Mouse (Mus musculus) hindbrain, embryonic 16.5 days (tissue): ENCODE measurements around the gene Xirp2. TPM values are rescaled to one million over a fixed set of nuclear protein-coding genes. Genes with fewer than 3 reads are reported as not detected.

Experiments used
- ATAC-seq: fragments of 200-750 bp; cut with Nextera tagmentation; 2 replicates; pipeline ENCODE4 v1.8.0; 2017; ENCODE audit warnings: moderate TSS enrichment, moderate library complexity
- H3K27ac ChIP-seq: fragments of 300-500 bp; sonication (generic); 2 replicates; pipeline ENCODE4 v1.5.1; 2014; ENCODE audit warnings: low read depth, mild to moderate bottlenecking, control low read depth, low read length, moderate library complexity
- H3K27me3 ChIP-seq: fragments of 300-500 bp; sonication (generic); replicated peaks from 2 replicates; pipeline ENCODE4 v1.6.1; 2014; ENCODE audit warnings: low read length; ENCODE audit not compliant: control insufficient read depth, insufficient read depth
- H3K36me3 ChIP-seq: fragments of 300-500 bp; sonication (generic); 2 replicates; pipeline ENCODE4 v1.6.1; 2014; ENCODE audit warnings: mild to moderate bottlenecking, low read length, moderate library complexity, mixed read lengths; ENCODE audit not compliant: control insufficient read depth, insufficient read depth
- H3K4me1 ChIP-seq: fragments of 300-500 bp; sonication (generic); 2 replicates; pipeline ENCODE4 v1.6.1; 2014; ENCODE audit warnings: low read depth, low read length; ENCODE audit not compliant: control insufficient read depth, insufficient read depth
- H3K4me2 ChIP-seq: fragments of 300-500 bp; sonication (generic); 2 replicates; pipeline ENCODE4 v1.6.1; 2014; ENCODE audit warnings: mild to moderate bottlenecking, low read length, control low read depth, moderate library complexity
- H3K4me3 ChIP-seq: fragments of 300-500 bp; sonication (generic); 2 replicates; pipeline ENCODE4 v1.5.1; 2014; ENCODE audit warnings: mild to moderate bottlenecking, low read length, control low read depth, moderate library complexity
- H3K9ac ChIP-seq: fragments of 300-500 bp; sonication (generic); 2 replicates; pipeline ENCODE4 v1.6.1; 2014; ENCODE audit warnings: low read depth, mild to moderate bottlenecking, control low read depth, low read length, moderate library complexity
- H3K9me3 ChIP-seq: fragments of 300-500 bp; sonication (generic); 2 replicates; pipeline ENCODE4 v1.6.1; 2014; ENCODE audit warnings: mild to moderate bottlenecking, low read length, moderate library complexity; ENCODE audit not compliant: control insufficient read depth
- WGBS: fragments of 180-500 bp; shearing (Covaris S2); extraction: QIAGEN DNeasy Blood & Tissue Kit; methylation state at CpG from one replicate; pipeline ENCODE4 v1.1.7; 2014; 5-methylcytosine and 5-hydroxymethylcytosine counted together
- polyA plus RNA-seq: library from polyadenylated mRNA; unstranded; fragments of >200 nt; fragmentation: Nextera tagmentation; extraction: Ambion mirVana; gene quantifications from 2 replicates; pipeline ENCODE4 v1.2.1, GENCODE M21; 2015

Xirp2 gene
- polyA plus RNA-seq, 1 experiment from 2014 or later = not detected

GRCm38 (mm10) chr2:67539426-67539825, 93.6 kb downstream of the Xirp2 start:
- no peak overlapping the region for H3K27ac ChIP-seq
- H3K9ac ChIP-seq = no peak overlapping the region
- H3K4me2 ChIP-seq = no peak overlapping the region
- H3K4me1 ChIP-seq = no peaks in the 10 kb centered on the region
- 83% methylated on average over 6 of the region's 6 CpGs for WGBS
- no peaks in the 10 kb centered on the region for H3K9me3 ChIP-seq
- no peaks in the 10 kb centered on the region for H3K27me3 ChIP-seq
- ATAC-seq = no peak
- no peak overlapping the region for H3K4me3 ChIP-seq
- H3K36me3 ChIP-seq = no peaks in the 10 kb centered on the region

- ATAC-seq = no peak
- H3K9ac ChIP-seq = no peak overlapping the region
- no peaks in the 10 kb centered on the region for H3K4me1 ChIP-seq
Measured at GRCm38 (mm10) chr2:67541957-67542696, 96.3 kb downstream of the Xirp2 start.

GRCm38 (mm10) chr2:67544426-67544825, 98.6 kb downstream of the Xirp2 start:
- Histone ChIP-seq H3K4me2 (no peak overlapping the region), H3K4me1 (no peaks in the 10 kb centered on the region), H3K27ac (no peak overlapping the region), H3K36me3 (no peaks in the 10 kb centered on the region), H3K9me3 (no peaks in the 10 kb centered on the region), H3K4me3 (no peak overlapping the region), H3K27me3 (no peaks in the 10 kb centered on the region), H3K9ac (no peak overlapping the region)
- 72% methylated on average over 8 of the region's 8 CpGs for WGBS
- no peak for ATAC-seq

More at GRCm38 (mm10) chr2:67541957-67542696, 96.3 kb downstream of the Xirp2 start:
- WGBS = 39% methylated on average over 11 of the region's 11 CpGs
- no peaks in the 10 kb centered on the region for H3K27me3 ChIP-seq
- no peak overlapping the region for H3K27ac ChIP-seq
- H3K4me2 ChIP-seq = peak overlapping the region; percentile 23
- H3K36me3 ChIP-seq = no peaks in the 10 kb centered on the region
- H3K9me3 ChIP-seq = no peaks in the 10 kb centered on the region
- no peak overlapping the region for H3K4me3 ChIP-seq

- Histone ChIP-seq H3K36me3 (no peaks in the 10 kb centered on the region), H3K4me1 (peaks cover 13% of the 10 kb centered on the region), H3K4me2 (peak overlapping the region; percentile 98), H3K9me3 (no peaks in the 10 kb centered on the region), H3K27ac (peak overlapping the region; percentile 98), H3K27me3 (no peaks in the 10 kb centered on the region), H3K9ac (peak overlapping the region; percentile 89), H3K4me3 (peak overlapping the region; percentile 82)
- WGBS = 3% methylated on average over 23 of the region's 23 CpGs
- ATAC-seq = peak; percentile 90
Measured at GRCm38 (mm10) chr2:67564851-67565479, 119.2 kb downstream of the Xirp2 start.

GRCm38 (mm10) chr2:67565480-67566331, 119.9 kb downstream of the Xirp2 start, which contains the start of gene B3galt1:
Gene B3galt1, plus strand, starts transcription at chr2:67565871.
- peak; percentile 98 for ATAC-seq
- no peaks in the 10 kb centered on the region for H3K27me3 ChIP-seq
- peak within 1 kb of the TSS; percentile 98 for H3K27ac ChIP-seq
- H3K4me1 ChIP-seq = peaks cover 13% of the 10 kb centered on the region
- no peaks in the 10 kb centered on the region for H3K36me3 ChIP-seq
- H3K9me3 ChIP-seq = no peaks in the 10 kb centered on the region
- under 1% methylated on average over 44 of the region's 83 CpGs for WGBS
- H3K4me3 ChIP-seq = peak within 1 kb of the TSS; percentile 82
- H3K4me2 ChIP-seq = peak within 1 kb of the TSS; percentile 98
- H3K9ac ChIP-seq = peak within 1 kb of the TSS; percentile 89

- Histone ChIP-seq H3K27ac (peak overlapping the region; percentile 98), H3K4me1 (peaks cover 13% of the 10 kb centered on the region), H3K4me3 (peak overlapping the region; percentile 82), H3K9me3 (no peaks in the 10 kb centered on the region), H3K27me3 (no peaks in the 10 kb centered on the region), H3K9ac (peak overlapping the region; percentile 89), H3K36me3 (no peaks in the 10 kb centered on the region), H3K4me2 (peak overlapping the region; percentile 98)
- no peak for ATAC-seq
- 2% methylated on average over 12 of the region's 12 CpGs for WGBS
Measured at GRCm38 (mm10) chr2:67566566-67566965, 120.8 kb downstream of the Xirp2 start.

GRCm38 (mm10) chr2:67567141-67567680, 121.4 kb downstream of the Xirp2 start:
- ATAC-seq = no peak
- WGBS = 8% methylated on average over 8 of the region's 8 CpGs
- H3K4me2 ChIP-seq = peak overlapping the region; percentile 98
- no peak overlapping the region for H3K27ac ChIP-seq
- no peaks in the 10 kb centered on the region for H3K27me3 ChIP-seq
- H3K9ac ChIP-seq = peak overlapping the region; percentile 89
- H3K36me3 ChIP-seq = no peaks in the 10 kb centered on the region
- H3K4me3 ChIP-seq = peak overlapping the region; percentile 82
- H3K9me3 ChIP-seq = no peaks in the 10 kb centered on the region
- peaks cover 13% of the 10 kb centered on the region for H3K4me1 ChIP-seq
